Mouse (Mus musculus): ENCODE results near the gene Tmem33. TPM values are rescaled to one million over a fixed set of nuclear protein-coding genes. Genes with fewer than 3 reads are reported as not detected.

The Tmem33 gene
- 10 to 100 TPM; 47.2 to 52.3 TPM for total RNA-seq (2021)

DNA sequence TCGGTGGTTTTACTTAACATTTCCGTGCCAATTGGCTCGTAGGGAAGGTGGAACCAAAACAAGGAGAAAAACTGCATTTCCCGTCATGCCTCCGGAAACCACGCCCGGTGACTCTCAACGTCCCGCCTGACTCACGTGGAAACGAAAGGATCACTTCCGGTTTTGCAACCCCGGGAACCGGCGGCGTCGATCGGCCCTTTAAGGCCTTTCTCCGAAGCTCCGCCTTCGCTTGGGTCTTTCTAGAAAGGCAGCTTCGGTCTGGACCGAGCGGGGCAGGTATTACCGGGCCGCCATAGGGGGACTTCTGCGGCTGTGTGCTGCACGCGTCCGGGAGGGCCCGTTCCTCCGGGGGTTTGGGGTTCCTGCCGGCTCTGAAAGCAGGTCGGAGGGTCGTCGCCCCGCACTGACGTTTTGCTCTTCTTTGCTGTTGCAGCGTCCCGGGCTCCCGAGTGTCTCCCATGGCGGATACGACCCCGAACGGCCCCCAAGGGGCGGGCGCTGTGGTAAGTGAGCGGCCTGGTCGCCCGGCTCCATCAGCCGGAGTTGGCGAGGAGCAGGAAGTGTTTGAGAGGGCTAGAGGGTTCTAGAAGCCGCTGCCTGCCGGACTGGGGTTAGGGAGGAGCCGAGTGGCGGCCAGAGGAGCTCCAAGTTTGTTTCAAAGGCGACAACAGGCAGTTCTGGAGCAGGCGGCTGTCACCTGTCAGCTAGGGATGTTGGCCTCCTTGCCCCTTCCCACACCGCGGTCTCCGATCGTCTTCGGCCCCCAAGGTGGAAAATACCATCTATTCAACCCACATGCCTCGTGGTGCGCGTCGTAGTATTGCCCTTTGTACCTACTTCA lies at the start of gene Tmem33:
Gene Tmem33 (plus strand): TSS at position 35 of the 841 bp plus-strand sequence.
- peak; percentile 88 for DNase-seq (ENCODE audit: low spot score)
- intact Hi-C loops (cut with DNase I): no loop called here

DNA sequence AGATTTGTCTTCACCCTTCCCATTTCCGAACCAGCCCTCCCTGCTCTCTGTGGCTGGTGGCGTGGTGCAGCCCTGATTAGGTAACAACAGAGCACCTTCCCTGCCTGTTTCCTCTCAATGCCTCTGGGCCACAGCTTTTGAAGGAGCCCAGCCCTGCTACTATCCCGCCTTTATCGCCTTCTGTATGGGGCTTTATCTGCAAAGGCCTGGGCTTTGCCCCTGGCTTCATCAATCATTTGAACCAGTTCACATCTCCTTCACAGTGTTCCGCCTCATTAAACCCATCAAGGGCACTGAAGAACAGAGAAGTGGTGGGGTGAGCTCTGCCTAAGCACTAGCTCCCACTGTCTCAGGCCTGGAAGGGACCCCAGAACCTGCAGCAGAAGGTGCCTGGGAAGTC lies 47.2 kb upstream of the Tmem33 start:
- no peak for DNase-seq (ENCODE audit: low spot score)
- intact Hi-C loops (cut with DNase I): no loop called here

DNA sequence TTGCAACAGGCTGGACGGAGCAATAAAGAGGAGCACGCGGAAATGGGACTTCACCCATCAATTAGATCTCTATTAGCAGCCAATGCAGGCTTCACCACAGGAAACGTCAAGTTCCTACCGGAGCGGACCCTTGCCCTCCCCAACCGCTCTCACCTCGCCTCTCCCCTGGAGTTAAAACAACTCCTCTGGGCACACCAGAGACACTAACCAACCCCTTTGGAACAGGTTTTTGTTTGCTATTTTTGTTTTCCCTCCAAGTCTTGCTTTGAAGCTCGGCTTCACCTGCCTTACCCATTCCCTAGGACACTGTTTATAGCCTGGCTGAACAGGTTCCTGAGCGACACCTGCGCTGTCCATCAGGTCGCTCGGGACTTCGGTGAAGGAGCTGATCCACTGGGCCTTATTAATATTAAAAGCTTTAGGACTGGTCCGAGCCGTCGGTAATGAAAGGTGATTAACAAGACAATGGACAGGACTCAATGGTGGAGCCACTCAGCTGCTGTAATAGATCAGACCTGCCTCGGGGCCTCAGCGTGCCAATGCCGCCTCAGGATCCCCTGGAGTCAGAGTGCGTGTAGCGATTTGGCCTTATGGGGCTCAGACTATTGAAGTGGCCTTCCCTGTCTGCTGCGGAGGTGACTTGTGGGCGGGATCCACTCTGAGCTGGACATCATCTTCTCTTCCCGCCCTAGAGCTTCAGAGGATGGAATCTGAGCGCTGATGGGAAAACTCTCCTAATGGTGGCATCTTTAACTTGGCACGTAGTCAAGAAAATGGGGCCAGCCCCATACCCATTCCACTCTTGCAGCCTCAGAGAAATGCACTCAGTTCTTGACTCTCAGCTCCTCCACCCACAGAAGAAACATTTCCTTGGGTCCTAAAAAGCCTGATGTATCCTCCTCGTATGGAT lies 45.0 kb upstream of the Tmem33 start:
- intact Hi-C loops (cut with DNase I): no loop called here
- DNase-seq (ENCODE audit: low spot score): no peak

DNA sequence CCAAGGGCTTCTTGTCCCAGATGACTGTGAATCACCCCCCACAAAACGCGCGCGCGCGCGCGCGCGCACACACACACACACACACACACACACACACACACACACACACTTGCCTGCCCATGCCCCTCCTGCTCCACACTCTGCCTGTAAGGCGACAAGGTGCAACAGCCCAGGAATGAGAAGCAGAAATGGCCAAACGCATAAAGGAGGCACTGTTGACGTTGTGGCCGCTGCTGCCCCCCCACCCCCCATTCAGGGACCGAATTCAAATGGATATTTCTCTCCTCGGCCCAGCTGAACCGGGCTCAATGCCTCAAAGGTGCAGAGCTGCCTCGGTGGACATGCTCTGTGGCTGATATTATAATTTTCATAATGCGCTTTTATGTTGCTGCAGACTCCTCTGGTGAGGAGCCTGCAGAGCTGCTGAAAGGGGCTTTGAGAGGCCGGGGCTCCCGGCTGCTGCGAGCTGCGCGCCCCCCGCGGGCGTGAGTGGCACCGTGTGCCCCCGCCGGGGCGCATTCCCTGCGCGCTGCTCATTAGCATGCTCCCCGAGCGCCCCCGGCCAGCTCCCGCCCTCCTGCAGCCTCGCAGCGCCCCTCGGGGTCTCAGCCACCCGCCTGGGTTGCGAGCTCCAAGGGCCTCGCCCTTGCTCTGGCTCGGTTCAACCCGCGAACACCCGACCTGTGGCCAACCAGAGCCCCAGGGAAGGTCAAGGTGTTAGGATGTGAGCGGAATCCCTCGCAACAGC lies 44.2 kb upstream of the Tmem33 start:
- intact Hi-C loops (cut with DNase I): no loop called here
- no peak for DNase-seq (ENCODE audit: low spot score)

DNA sequence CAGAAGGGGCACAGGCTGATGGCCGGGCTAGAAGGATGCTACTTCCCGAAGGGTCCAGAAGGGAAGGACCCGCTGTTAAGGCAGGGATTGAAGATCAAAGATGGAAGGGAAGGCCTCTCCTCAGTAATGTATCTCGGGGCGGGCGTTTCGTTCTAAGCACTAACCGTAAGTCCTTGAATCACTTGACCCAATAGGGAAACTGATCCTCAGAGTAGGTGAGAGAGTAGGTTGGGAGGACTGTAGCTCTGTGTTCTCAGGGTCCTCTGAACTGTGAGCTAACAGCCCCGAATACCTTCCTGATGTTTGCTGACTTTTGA lies 43.6 kb upstream of the Tmem33 start:
- DNase-seq (ENCODE audit: low spot score): no peak
- intact Hi-C loops (cut with DNase I): no loop called here

DNA sequence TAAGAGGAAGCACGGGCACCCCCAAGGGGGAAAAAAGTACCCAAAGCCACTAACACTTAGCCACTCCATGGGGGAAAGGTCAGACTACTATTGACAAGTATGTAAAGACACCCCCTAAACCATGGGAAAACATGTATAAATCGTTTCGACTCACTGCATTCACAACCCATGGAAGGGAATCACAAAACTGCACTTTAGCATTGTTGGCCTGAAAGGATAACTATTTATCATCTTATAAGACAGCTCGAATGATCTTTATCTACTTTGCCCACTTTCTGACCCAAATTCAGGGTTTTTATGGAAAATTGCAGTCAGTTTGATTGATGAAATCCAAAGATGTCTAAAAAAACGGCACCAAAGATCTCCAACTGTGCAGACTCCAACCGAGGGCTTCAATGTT lies 38.5 kb upstream of the Tmem33 start:
- intact Hi-C loops (cut with DNase I): no loop called here
- DNase-seq (ENCODE audit: low spot score): no peak

DNA sequence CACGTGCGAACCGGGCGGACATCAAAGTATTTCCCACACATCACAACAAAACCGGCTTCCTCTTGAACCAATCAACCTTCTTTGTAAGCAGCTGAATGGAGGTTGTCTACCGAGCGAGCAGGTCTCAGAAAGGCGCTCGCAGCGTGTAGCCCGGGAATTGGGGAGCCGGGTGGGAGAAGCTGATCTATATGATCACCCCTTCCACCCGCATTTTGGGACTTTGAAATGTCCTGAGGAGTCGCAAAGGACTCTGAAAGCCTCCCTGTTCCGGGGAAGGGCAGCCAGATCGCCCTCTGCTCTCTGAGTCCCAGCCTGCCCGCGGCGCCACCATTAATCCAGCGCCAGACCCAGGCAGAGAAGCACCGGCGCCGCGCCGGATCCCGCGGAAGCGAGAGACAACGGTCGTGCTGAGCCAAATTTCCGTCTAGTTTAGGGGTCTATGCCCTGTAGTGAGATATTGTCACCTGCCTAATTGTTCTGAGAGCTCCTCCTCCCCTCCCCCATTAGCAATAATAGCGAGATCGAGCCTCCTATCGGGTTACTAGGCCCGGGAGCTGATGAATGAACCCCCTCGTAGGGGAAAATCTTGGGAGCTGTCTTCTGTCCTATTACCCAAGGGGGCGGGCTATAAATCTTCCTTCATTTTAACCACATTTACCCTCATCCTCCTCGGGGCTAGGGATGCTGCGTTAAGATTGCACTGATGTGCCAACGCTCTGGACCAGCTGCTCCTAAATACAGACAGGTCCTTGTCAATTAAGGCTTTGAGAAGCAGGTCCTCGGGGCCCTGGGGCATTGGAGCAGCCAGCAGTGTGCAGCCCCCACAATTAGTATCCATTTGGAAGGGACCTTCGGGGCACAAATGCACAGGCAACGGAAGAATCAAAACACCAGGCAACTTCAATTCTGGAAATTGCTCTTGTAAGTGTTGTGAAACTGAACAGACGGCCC lies 37.6 kb upstream of the Tmem33 start:
- intact Hi-C loops (cut with DNase I): no loop called here

DNA sequence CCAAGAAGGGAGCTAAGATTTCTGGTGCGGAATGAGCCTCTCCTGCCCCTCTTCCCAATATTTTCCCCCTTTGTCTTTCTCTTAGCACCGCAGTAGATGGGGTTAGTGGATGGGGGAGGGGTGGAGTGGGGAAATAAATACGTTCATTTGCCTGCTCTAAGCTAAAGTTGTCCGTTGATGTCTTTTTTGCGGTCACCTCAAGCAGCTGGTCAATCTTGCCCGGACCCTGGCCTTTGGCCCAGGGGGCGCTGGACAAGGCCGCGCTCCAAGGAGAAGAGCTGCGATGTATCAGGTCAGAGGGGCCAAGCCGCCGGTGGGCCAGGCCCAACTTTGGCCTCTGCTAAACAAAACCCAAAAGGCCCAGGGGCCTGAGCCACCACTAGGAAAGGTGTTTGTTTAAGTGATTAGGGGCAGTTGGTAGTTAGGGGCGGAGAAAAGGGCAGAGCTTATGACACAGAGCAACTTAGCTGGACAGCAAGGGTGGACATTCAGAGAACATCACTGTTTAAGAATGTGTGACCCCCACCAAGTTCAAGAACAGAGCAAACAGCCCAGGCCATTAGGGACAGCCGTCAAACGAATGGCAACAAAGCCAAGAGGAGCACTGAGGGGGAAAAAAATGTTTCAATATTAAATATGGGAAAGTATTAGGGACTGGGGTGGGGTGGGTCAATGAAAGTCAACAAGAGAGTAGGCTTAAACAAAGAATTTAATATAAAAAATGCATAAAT lies 36.8 kb upstream of the Tmem33 start:
- intact Hi-C loops (cut with DNase I): no loop called here
- no peak for DNase-seq (ENCODE audit: low spot score)

More for the DNA sequence above, 37.6 kb upstream of the Tmem33 start:
- no peak for DNase-seq (ENCODE audit: low spot score)

DNA sequence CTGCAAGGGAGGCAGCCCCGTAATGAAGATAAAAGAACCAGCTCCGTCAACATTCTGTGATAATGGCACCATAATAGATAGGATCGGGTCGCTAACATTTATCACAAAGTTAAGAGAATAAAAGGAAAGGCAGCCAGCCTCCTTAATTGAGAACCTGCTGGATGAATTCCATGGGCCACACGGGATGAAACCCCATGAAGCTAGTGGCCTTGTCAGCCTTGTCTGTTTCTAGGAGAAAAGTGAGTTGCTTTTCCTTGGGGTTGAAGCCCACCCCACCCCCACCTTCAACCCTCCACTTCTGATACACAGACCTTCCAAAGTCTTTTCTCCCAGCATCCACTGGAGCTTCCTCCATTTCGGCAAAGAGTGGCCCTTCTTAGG lies 36.3 kb upstream of the Tmem33 start:
- intact Hi-C loops (cut with DNase I): no loop called here
- DNase-seq (ENCODE audit: low spot score): no peak

DNA sequence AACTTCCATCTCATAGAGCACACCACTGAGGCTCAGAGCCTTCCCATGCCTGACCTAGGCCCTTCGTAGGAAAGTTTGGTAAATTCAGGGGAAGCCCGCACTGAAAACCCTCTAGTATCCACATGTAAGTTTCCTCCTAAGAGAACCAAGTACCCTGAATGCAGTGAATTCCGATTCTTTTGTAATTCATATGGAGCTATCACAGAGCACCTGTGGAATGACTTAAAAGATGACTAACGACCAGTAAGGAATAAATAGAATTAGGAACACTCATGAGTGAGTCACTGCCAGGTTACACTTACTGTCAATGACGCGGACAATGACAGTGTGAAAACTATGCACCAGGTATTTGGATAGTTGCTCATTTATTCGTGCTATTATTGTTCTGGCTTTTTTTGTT lies 34.6 kb upstream of the Tmem33 start:
- intact Hi-C loops (cut with DNase I): loop anchor here (5.0 kb wide), 1 partner anchor 128 kb away; the partner anchor contains the start of gene Phox2b
- DNase-seq (ENCODE audit: low spot score): no peak

DNA sequence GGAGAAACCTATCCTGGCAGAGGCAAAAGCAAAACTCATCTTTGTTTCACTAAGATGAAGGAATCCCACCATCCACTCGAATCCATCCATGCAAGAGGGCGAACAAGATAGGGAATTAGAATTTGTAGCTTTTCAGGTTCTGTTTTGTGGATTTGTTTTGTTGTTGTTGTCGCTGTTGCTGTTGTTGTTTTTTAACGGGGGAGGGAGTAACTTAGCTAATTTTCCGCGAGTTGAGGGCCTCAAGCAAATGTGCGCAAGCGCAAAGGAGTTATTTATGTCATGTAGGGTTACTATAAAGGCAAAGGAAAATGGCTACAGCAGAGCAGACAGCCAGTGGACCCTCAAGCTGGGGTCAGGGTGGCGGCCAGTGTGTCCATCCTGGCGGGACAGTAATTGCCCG lies 33.1 kb upstream of the Tmem33 start:
- DNase-seq (ENCODE audit: low spot score): no peak
- intact Hi-C loops (cut with DNase I): loop anchor here (5.0 kb wide), 1 partner anchor 130 kb away; the partner anchor contains the start of gene Phox2b

DNA sequence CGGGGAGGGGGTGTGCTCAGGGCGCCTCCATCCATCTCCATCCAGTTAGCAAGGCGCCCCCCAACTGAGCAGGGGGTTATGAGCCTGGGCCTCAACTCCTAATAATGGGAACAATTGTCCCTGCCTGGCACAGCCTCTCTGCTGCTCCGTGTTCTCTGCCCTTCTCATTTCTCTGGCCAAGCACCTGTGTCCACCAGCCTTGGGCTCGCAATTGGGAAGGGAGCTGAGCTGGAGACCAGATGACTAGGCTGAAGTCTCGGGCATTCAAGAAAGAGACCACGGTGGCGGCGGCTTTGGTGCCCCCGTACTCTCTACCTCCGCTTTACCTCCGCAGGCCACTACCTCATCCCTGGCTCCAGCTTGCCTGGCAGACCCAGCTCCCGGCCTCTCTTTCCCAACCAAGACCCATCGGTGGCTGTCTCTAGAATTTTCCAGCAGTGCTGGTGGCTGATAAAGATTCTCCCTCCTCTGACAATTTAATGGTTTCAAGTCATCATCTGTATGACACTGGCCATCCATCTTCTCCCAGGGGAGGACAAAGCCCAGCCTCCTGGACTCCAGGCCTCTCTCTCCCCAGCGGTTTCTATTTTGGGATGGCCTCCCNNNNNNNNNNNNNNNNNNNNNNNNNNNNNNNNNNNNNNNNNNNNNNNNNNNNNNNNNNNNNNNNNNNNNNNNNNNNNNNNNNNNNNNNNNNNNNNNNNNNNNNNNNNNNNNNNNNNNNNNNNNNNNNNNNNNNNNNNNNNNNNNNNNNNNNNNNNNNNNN lies 32.5 kb upstream of the Tmem33 start:
- no peak for DNase-seq (ENCODE audit: low spot score)
- intact Hi-C loops (cut with DNase I): loop anchor here (5.0 kb wide), 1 partner anchor 131 kb away; the partner anchor contains the start of gene Phox2b

DNA sequence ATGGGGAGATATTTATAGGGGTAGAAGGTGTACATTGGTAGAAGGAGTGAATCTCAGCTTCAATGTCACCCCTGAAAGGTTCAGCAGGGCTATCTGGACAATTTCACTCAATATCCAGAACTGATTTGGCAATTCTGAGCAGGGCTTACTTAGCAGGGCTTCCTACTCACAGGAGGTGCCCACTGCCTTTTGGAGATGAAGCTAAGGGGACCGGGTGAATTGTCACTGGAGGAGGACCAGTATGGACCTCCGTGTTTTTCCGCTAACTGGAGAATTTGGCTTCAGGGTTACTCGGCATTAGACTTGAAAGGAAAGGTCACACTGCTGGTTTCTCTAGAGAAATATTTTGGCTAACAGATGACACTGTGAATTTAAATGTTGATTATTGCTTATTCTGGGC lies 25.7 kb upstream of the Tmem33 start:
- no peak for DNase-seq (ENCODE audit: low spot score)
- intact Hi-C loops (cut with DNase I): loop anchor here (5.0 kb wide), 1 partner anchor 187 kb away; no protein-coding TSS in a partner anchor

DNA sequence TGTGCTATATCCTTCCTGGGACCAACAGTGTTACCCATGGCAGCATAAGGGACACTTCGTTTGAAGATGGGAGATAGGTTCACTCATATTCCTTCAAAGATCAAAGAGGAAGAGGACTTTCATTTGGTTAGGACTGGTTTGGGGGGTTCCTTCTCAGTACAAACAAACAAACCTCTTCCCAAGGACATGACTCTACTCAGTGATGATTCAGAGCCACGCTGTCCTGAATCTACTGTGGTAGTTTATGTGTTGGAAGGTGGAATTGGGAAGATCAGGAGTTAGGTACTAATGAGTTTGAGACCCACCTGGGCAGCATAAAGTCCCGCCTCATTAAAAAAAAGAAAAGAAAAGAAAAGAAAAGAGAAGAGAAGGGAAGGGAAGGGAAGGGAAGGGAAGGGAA lies 24.9 kb upstream of the Tmem33 start:
- intact Hi-C loops (cut with DNase I): no loop called here
- no peak for DNase-seq (ENCODE audit: low spot score)

DNA sequence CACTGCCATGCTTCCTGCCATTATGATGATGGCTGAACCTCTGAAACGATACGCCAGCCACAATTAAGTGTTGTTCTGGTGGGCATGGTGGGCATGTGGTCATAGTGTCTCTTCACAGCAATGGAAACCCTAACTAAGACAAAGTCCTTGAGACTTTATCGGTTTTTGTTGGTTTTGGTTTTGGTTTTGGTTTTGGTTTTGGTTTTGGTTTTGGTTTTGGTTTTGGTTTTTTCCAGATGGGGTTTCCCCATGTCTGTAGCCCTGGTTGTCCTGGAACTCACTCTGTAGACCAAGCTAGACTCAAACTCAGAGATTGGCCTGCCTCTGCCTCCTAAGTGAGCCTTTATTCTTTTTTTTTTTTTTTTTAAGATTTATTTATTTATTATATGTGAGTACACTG lies 23.8 kb upstream of the Tmem33 start:
- DNase-seq (ENCODE audit: low spot score): no peak
- intact Hi-C loops (cut with DNase I): no loop called here

DNA sequence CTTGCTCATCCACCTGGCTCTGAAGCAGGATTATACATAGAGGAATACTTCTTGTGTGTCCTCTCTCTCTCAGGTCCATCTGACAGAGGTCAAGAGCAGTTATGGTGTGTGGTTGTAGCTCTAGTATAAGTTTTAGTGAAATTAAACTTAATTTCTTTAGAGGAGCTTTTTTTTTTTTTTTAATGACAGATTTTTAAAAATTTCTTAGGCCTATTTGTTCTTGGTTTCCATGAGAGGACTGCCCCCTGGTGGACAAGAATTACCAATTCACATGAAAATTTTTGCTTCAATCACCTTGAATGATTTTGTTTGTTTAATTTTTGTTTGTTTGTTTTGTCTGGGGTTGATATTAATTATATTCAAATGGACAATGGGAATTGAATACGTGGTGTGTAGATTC lies 22.1 kb upstream of the Tmem33 start:
- DNase-seq (ENCODE audit: low spot score): no peak
- intact Hi-C loops (cut with DNase I): no loop called here

DNA sequence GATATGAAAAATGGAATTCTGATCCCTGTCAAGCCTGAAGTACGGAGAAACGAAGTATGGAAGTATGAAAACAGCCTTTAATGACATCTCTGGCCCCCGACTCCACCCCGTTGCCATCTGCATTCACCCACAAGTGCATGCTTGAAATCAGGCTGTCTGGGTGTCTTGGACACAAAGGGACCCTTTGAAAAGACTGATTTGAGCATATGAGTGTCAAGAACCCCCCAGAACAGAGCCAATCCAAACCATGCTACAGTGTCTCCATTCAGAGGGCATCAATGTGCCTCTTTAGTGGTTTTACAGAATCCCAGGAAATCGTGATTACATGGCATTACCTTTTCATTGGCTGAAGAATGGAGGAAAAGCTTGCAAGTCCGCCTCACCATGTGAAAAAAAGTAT lies 18.7 kb upstream of the Tmem33 start:
- no peak for DNase-seq (ENCODE audit: low spot score)
- intact Hi-C loops (cut with DNase I): no loop called here

DNA sequence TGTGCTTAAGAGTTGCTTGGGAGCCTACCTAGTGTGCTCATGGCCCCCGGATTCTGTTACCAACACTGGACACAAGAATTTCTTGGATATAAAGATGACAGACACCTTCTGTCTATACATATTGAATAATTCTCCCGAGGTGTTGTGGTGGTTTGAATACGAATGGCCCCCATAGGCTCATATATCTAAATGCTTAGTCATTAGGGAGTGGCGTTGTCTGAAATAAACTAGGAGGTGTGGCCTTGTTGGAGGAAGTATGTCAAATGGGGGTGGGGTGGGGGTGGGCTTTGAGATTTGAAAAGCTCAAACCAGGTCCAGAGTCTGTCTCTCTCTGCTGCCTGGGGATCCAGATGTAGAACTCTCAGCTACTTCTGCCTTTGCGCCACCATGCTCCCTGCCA lies 17.1 kb upstream of the Tmem33 start:
- no peak for DNase-seq (ENCODE audit: low spot score)
- intact Hi-C loops (cut with DNase I): no loop called here

Data from heart, postnatal 25 days (tissue).